Mouse (Mus musculus) stomach, postnatal 0 days (tissue): Measurements from ENCODE around the gene Klf7. TPM values are rescaled to one million over a fixed set of nuclear protein-coding genes. Genes with fewer than 3 reads are reported as not detected.

Experiments used
- ATAC-seq: fragments of 200-750 bp; cut with Nextera tagmentation; 2 replicates; pipeline ENCODE4 v1.8.0; 2017; ENCODE audit not compliant: low FRiP score, low TSS enrichment
- DNase-seq: peaks from one replicate; pipeline ENCODE4 v3.0.0-alpha.2; 2016; ENCODE audit warnings: low spot score
- H3K27ac ChIP-seq: fragments of 300-500 bp; sonication (generic); replicated peaks from 2 replicates; pipeline ENCODE4 v1.5.1; 2014; ENCODE audit warnings: mild to moderate bottlenecking, control low read depth
- H3K27me3 ChIP-seq: fragments of 300-500 bp; sonication (generic); 2 replicates; pipeline ENCODE4 v1.6.1; 2014; ENCODE audit warnings: low read length; ENCODE audit not compliant: control insufficient read depth, insufficient read depth
- H3K36me3 ChIP-seq: fragments of 300-500 bp; sonication (generic); 2 replicates; pipeline ENCODE4 v1.6.1; 2014; ENCODE audit warnings: low read length, mixed read lengths; ENCODE audit not compliant: control insufficient read depth, insufficient read depth
- H3K4me1 ChIP-seq: fragments of 300-500 bp; sonication (generic); replicated peaks from 2 replicates; pipeline ENCODE4 v1.6.1; 2014; ENCODE audit warnings: antibody characterized with exemption; ENCODE audit not compliant: control insufficient read depth, insufficient read depth
- H3K4me2 ChIP-seq: fragments of 300-500 bp; sonication (generic); replicated peaks from 2 replicates; pipeline ENCODE4 v1.6.1; 2014; ENCODE audit warnings: low read depth, mild to moderate bottlenecking, control low read depth, moderate library complexity
- H3K4me3 ChIP-seq: fragments of 300-500 bp; sonication (generic); 2 replicates; pipeline ENCODE4 v1.5.1; 2014; ENCODE audit warnings: low read depth, low read length, control low read depth
- H3K9ac ChIP-seq: fragments of 300-500 bp; sonication (generic); 2 replicates; pipeline ENCODE4 v1.6.1; 2014; ENCODE audit warnings: mild to moderate bottlenecking, low read length, control low read depth, mixed read lengths
- H3K9me3 ChIP-seq: fragments of 300-500 bp; sonication (generic); 2 replicates; pipeline ENCODE4 v1.6.1; 2016; ENCODE audit warnings: low read length; ENCODE audit not compliant: control insufficient read depth
- CTCF ChIP-seq: IDR thresholded peaks from 2 replicates; pipeline ENCODE4 v1.5.1; 2016; ENCODE audit warnings: antibody characterized with exemption, low read depth, mild to moderate bottlenecking, moderate library complexity
- EP300 ChIP-seq: optimal IDR thresholded peaks from 2 replicates; pipeline ENCODE3; 2016; ENCODE audit warnings: antibody characterized with exemption
- WGBS: fragments of 180-500 bp; shearing (Covaris S2); extraction: QIAGEN DNeasy Blood & Tissue Kit; methylation state at CpG from one replicate; pipeline ENCODE4 v1.1.7; 2014; 5-methylcytosine and 5-hydroxymethylcytosine counted together
- polyA plus RNA-seq: library from polyadenylated mRNA; unstranded; fragments of >200 nt; fragmentation: Nextera tagmentation; extraction: Ambion mirVana; gene quantifications from 2 replicates; pipeline ENCODE4 v1.2.1, GENCODE M21; 2015

Klf7 gene
- 15.4 and 16.4 TPM in 2 replicates for polyA plus RNA-seq

DNA sequence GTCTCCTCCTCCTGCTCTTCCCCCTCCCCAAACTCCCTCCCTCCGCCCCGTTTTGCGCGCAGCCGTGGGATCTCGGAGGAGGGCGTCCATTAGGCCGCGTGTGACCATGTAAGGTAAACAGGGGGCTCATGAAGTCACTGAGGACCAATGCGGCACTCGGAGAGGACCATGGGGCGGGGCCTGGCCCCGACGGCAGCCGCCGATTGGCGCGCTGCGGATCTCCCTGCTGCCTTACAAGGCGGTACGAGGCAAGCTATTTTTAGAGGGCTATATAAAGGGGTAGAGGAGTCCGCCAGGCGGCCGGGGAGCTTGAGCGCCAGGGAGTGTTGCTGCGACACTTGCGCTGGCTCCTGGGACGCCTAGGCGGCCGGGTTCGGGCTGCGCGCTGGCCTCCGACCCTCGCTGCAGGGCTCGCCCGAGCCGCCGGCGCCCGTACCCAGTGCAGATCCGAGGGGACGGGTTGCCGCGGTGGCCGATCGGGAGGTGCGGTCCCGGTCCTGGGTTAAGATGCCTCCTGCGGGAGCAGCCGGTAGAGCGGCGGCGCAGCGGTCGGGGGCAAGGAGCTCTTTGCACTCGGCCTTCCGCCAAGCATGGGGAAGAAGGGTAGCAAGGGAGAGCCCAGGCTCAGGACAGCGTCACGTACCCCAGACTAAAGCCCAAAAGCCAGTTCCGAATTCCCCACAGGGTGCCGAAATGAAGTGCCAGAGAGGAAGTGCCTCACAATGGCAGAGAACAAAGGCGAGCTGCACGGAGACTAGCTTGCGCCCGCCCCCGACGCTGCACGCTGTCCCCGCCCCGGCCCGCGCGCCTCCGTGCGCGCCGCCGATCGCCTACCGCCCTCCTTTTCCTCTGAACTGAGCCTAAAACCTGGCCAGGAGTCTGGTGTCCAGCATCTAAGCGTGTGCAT, at the start of gene Klf7:
TSS of gene Klf7 (minus strand) at position 724 of the 907 bp plus-strand sequence.
- H3K27me3 ChIP-seq, result no peaks in the 10 kb centered on the region
- DNase-seq (peak; percentile 98), ATAC-seq (peak; percentile 99)
- H3K4me3 ChIP-seq, result peak within 1 kb of the TSS; percentile 86
- no peaks in the 10 kb centered on the region for H3K9me3 ChIP-seq
- peak within 1 kb of the TSS; percentile 62 for H3K4me2 ChIP-seq
- WGBS, result under 1% methylated on average over 74 of the region's 82 CpGs
- H3K4me1 ChIP-seq, result 0 out of 2 replicates have a peak, but pooled peaks cover 2% of the 10 kb centered on the region
- H3K36me3 ChIP-seq, result no peaks in the 10 kb centered on the region
- peak within 1 kb of the TSS; percentile 100 for H3K9ac ChIP-seq
- peak; percentile 55 for TF ChIP-seq CTCF
- no peak for TF ChIP-seq EP300
- H3K27ac ChIP-seq, result peak within 1 kb of the TSS; percentile 100

GRCm38 (mm10) chr1:64164526-64165062, 42.5 kb upstream of the Klf7 start:
- no peak for TF ChIP-seq CTCF
- DNase-seq, result no peak
- ATAC-seq, result no peak
- WGBS, result 82% methylated on average over 5 of the region's 5 CpGs
- no peak overlapping the region for H3K4me2 ChIP-seq
- no peaks in the 10 kb centered on the region for H3K9me3 ChIP-seq
- H3K4me1 ChIP-seq, result no peaks in the 10 kb centered on the region
- H3K4me3 ChIP-seq, result no peak overlapping the region
- no peaks in the 10 kb centered on the region for H3K27me3 ChIP-seq
- H3K27ac ChIP-seq, result no peak overlapping the region
- no peaks in the 10 kb centered on the region for H3K36me3 ChIP-seq
- H3K9ac ChIP-seq, result no peak overlapping the region

GRCm38 (mm10) chr1:64158766-64159165, 36.7 kb upstream of the Klf7 start:
- Histone ChIP-seq H3K4me2 (no peak overlapping the region), H3K36me3 (no peaks in the 10 kb centered on the region), H3K27ac (no peak overlapping the region), H3K4me1 (no peaks in the 10 kb centered on the region), H3K4me3 (no peak overlapping the region), H3K9me3 (no peaks in the 10 kb centered on the region), H3K27me3 (no peaks in the 10 kb centered on the region), H3K9ac (no peak overlapping the region)
- DNase-seq (peak; percentile 31), ATAC-seq (no peak)
- TF ChIP-seq EP300 (no peak), CTCF (no peak)
- 34% methylated on average over 3 of the region's 3 CpGs for WGBS

- Histone ChIP-seq H3K4me2 (no peak overlapping the region), H3K36me3 (no peaks in the 10 kb centered on the region), H3K27me3 (no peaks in the 10 kb centered on the region), H3K4me1 (no peaks in the 10 kb centered on the region), H3K27ac (no peak overlapping the region), H3K9me3 (no peaks in the 10 kb centered on the region), H3K9ac (no peak overlapping the region), H3K4me3 (no peak overlapping the region)
- TF ChIP-seq CTCF, result no peak
- no peak for TF ChIP-seq EP300
- ATAC-seq (no peak), DNase-seq (no peak)
- 85% methylated on average over 3 of the region's 3 CpGs for WGBS
Observed at GRCm38 (mm10) chr1:64149185-64149584, 27.1 kb upstream of the Klf7 start.

GRCm38 (mm10) chr1:64142691-64143445, 20.8 kb upstream of the Klf7 start:
- H3K36me3 ChIP-seq, result no peaks in the 10 kb centered on the region

More at GRCm38 (mm10) chr1:64142691-64143445, 20.8 kb upstream of the Klf7 start:
- no peaks in the 10 kb centered on the region for H3K9me3 ChIP-seq
- H3K4me3 ChIP-seq, result no peak overlapping the region
- DNase-seq (no peak), ATAC-seq (no peak)
- no peak overlapping the region for H3K27ac ChIP-seq
- WGBS, result 51% methylated on average over 6 of the region's 6 CpGs
- no peak overlapping the region for H3K9ac ChIP-seq
- no peak for TF ChIP-seq CTCF
- TF ChIP-seq EP300, result no peak
- H3K27me3 ChIP-seq, result no peaks in the 10 kb centered on the region
- H3K4me2 ChIP-seq, result no peak overlapping the region
- H3K4me1 ChIP-seq, result no peaks in the 10 kb centered on the region
